Mouse (Mus musculus): Measurements from ENCODE around the gene Pomt2.

GRCm38 (mm10) chr12:87177631-87178030 is 29.9 kb upstream of the Pomt2 start:
- TF ChIP-seq TAL1 (IDR thresholded peaks at IDR 0.05; ENCODE audit: low read length) (no peak), GATA1 (IDR thresholded peaks at IDR 0.05; ENCODE audit: low read length) (no peak)
